Mouse (Mus musculus) spleen, adult 12 weeks (tissue): ENCODE results near the gene Vmn2r83.
"Not testable (repeated sequence)": the region's sequence is repeated elsewhere in the genome, so short reads cannot be mapped to it uniquely, and the experiment has no call there.

Experiments used
- DNase-seq: peaks from one replicate; pipeline ENCODE4 v3.0.0; 2022; ENCODE audit warnings: low spot score

Gene Vmn2r83

DNA sequence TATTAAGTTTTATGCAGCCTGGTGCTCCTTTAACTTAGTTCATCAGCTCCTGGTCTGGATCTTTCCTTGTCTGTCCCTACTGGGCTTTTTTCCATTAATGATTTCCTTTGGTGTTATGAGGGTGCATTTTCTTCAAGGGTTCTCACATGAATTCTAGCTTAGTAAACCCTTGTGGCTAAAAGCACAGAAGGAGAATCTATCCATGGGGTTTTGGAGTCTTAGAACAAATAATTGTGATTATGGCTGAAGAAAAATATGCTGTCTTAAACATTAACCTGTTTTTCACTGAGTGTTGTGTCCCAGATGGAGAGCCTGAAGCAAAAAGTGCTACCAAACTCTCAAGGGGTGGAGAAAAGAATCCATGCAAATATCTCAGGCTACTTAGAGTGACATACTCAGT is at the start of gene Vmn2r83:
Gene Vmn2r83, plus strand, starts transcription at position 301 of the 400 bp plus-strand sequence.
- DNase-seq, result no peak

GRCm38 (mm10) chr10:79435141-79435820 is 33.2 kb upstream of the Vmn2r83 start:
- DNase-seq, result not testable (repeated sequence)

GRCm38 (mm10) chr10:79495886-79496285 is 27.4 kb downstream of the Vmn2r83 start:
- DNase-seq, result no peak

DNA sequence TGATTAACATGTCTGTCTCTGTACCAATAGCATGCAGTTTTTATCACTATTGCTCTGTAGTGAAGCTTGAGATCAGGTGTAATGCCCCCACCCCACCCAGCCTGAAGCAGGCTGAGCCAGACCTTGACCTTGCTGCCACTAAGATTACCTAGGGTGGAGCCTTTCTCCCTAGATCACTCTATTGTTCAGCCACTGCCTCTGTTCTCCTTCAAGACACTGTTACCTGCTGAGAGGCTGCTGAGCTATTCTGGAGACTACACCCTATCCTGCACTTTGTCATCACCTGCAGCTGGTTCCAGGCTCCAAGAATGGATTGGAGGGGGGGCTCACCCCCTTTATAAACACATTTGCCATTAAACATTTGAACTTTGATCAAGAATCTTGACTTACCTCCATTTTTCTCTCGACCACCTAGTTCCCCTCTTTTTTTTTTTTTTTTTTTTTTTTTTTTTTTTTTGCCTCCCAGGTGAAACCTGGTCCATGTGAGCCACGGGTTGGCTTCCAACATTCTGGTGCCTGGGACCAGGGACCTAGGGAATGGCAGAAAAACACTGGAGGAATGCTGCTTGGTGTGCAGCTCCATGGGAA is 28.3 kb downstream of the Vmn2r83 start:
- DNase-seq, result no peak

GRCm38 (mm10) chr10:79502830-79503644 is 34.5 kb downstream of the Vmn2r83 start:
- no peak for DNase-seq

GRCm38 (mm10) chr10:79506709-79507108 is 38.2 kb downstream of the Vmn2r83 start:
- no peak for DNase-seq

GRCm38 (mm10) chr10:79524433-79524832 is 55.9 kb downstream of the Vmn2r83 start:
- DNase-seq, result no peak

DNA sequence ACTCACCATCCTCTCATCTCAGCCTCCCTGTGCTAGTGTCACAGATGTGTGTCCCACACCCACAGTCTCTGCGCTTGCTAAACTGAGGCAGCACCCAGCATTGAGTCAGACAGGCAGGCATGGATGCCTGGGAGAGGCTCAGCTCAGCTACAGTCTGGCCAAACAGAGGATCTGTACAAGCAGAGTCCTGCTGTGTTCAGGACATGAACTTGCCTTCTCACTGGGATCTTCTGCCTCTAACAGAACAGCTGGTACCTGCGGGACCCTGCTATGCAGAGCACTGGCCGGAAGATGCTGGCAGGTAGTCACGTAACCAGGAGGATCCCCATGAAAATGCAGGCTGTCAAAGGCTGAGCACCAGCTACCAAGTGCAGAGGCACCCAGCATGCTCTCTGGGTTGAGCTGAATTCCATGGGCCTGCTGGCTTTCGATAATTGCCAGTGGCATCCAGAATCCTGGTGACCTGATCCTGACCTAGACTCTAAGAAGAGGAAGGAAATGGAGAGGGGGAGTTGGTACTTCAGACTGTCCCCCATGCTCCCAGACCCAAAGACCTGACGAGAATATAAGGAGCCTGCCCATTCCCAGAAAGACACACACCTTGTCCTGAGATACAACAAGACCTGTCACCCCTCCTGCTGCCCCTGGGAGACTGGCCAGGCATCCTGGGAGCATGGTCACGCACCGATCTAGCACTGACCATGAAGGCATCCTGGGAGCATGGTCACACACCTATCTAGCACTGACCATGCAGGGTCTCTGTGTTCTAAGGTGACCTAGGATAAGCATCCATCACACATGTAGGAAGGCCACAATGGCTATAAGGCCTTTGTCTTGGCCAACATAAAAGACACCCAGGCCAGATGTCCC is 57.2 kb downstream of the Vmn2r83 start:
- no peak for DNase-seq

DNA sequence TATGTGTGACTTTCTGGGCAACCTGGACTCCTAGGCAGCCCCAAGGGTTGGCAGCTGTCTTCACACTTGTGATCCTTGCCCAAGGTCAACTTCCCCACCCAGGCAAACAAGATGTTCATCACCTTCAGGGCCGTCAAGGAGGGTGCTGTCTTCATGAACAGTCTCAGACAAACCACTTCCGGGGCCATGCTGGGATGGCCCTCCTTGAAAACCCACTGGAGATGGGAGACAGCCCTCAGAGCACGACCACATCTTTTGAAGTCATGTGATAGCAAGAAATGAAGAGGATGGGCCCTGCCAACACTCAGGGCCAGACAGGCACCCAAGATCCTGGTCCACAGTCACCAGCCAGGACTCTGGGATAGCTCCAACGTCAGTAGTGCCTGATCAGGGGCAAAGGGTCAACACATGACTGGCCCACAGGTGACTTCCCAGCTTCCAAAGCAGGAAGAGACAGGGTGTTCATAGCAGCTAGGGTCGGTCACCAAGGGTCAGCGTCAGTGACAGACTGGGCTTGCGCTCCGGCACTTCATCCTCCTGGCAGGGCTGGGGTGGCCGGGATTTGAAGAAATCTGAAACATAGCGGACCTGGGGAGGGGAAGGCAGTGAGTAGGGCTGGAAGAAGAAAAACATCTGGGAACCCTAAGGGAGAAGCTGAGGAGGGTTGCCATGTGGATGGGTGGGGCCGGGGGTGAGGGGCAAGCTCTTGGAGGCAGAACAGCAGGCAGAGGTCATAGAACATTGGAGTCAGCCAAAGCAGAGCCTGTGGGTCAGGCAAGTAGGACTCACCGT is 58.3 kb downstream of the Vmn2r83 start:
- no peak for DNase-seq

DNA sequence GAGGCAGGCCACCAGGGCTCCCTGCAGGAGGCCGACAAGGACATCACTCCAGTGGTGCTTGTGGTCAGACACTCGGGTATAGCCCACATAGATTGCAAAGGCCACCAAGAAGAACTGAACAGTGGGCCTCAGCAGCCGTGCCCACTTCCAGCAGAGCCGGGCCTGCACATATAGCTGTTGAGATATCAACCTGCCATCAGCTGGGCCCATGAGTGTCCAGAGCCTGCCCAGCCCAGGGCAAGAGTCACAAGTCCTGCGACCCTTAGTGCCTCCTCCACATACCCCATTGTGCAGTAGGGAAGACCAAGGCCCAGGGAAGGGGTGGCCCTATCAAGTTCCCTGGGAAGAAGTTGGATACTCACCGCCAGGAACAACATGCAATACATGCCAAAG is 58.9 kb downstream of the Vmn2r83 start:
- DNase-seq, result no peak

DNA sequence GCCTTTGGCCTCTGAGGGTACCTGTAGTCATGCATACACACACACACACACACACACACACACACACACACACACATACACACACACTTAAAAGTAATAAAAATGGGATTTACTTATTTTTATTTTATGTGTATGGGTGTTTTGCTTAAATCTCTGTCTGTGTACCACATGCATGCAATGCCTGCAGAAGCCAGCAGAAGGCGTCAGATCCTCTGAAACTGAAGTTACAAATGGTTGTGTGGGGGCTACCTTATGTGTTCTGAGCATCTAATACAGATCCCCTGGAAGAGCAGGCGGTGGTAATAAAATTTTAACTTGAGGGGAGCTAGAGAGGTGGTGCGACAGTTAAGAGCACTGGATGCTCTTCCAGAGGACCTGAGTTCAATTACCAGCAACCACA is 59.5 kb downstream of the Vmn2r83 start:
- no peak for DNase-seq

DNA sequence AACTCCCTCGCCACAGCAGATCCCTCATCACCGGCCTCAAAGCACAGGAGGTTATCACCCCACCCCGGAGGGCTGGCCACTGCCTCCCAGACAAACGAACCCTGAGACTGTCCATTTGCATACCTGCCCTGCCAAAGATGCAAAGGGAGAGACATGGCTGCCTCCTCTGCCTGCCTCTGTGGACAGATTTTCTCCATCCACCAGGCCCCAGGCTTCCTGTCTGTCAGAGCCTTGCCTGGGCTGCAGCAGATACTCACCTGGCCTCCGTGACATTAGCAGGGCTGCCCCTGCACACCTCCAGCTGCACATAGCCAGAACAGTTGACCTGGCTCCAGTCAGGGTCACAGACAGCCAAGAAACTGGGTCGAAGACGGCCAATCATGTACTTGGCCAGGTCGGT is 61.7 kb downstream of the Vmn2r83 start:
- DNase-seq, result no peak

GRCm38 (mm10) chr10:79530721-79531120 is 62.2 kb downstream of the Vmn2r83 start:
- DNase-seq, result no peak

- DNase-seq, result no peak
These were observed 63.1 kb downstream of the Vmn2r83 start for GRCm38 (mm10) chr10:79531593-79531992.

GRCm38 (mm10) chr10:79532678-79533077 is 64.1 kb downstream of the Vmn2r83 start:
- no peak for DNase-seq

- peak; percentile 52 for DNase-seq
These were observed 64.8 kb downstream of the Vmn2r83 start, which contains the start of gene Plpp2 for GRCm38 (mm10) chr10:79533126-79533911. Plpp2 (minus strand) TSS chr10:79533796.

DNA sequence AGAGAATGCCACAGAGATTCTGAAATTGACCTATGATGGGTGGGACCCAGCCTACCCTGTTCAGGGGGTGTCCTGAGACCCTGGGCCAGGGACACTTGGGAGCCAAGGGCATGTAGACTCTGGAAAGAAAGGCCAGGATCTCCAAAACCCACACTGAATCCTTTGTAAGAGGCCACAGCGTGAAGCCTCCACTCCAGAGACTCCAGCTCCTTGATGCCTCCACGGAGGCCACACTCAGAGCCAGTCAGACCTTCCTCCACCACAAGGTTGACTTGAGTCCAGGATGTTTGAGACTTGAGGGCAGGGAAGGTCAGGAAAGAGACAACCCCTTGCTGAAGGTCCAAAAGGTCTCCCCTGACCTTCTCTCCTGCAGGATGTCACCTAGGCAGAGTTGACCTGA is 65.9 kb downstream of the Vmn2r83 start:
- DNase-seq, result no peak

- no peak for DNase-seq
These were observed 66.9 kb downstream of the Vmn2r83 start for GRCm38 (mm10) chr10:79535431-79535830.

- no peak for DNase-seq
These were observed 68.0 kb downstream of the Vmn2r83 start for GRCm38 (mm10) chr10:79536461-79537080.

GRCm38 (mm10) chr10:79537271-79537670 is 68.7 kb downstream of the Vmn2r83 start:
- no peak for DNase-seq
